ENCODE assay signal across 8 mouse cellular contexts in the genomic region with DNA sequence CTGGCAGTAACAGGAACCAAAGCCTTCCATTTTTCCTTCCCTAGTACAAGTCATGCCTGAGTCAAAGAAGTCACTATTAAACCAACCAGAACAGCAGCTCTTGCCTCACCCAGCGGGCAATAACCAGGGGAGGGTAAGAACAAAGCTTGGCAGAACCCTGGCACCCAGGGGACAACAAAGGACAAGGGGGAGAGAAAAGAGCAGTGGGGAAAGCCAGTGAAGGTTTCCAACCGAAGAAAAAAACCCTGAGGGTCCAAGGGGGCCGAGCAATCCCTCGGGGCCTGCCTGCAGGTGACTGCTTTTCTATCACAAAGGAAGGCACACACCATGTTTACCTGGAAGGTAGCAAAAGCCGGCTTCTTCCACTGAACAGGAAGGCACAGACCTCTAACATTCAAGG. TPM values are rescaled to one million over a fixed set of nuclear protein-coding genes. Genes with fewer than 3 reads are reported as not detected.
A peak's percentile ranks its signal among the peaks of the same experiment; 100 is the strongest.
DNase-seq lines count a peak whose midpoint lies in the region; ATAC-seq and TF ChIP-seq lines count a peak whose summit lies in the region.

No protein-coding gene starts in this region.

- intact Hi-C loops in gastrocnemius, postnatal 36 days (cut with DNase I) = no loop called here

- TF ChIP-seq CTCF in layer of hippocampus, adult 2 months (conservative IDR thresholded peaks at IDR 0.05) = no peak
- no peak for TF ChIP-seq CTCF in intestine, postnatal 0 days (IDR thresholded peaks at IDR 0.05; ENCODE audit: low read depth)

- ATAC-seq in forebrain, embryonic 11.5 days (replicated peaks; ENCODE audit: low FRiP score) = no peak
- no peak for ATAC-seq in intestine, postnatal 0 days
- no peak for ATAC-seq in midbrain, embryonic 16.5 days
- ATAC-seq in activated CD4-positive, CD25-positive, alpha-beta regulatory T cell, adult 4 months = no peak

- peak overlapping the region; percentile 17; the same call in 1 of the 2 replicates for H3K9ac ChIP-seq in forebrain, embryonic 11.5 days (ENCODE audit: low read length)
- H3K9ac ChIP-seq in intestine, postnatal 0 days (ENCODE audit: low read depth, low read length) = peak overlapping the region; percentile 93
- H3K9ac ChIP-seq in midbrain, embryonic 16.5 days (ENCODE audit: low read depth, low read length) = peak overlapping the region; percentile 90

- peak overlapping the region; percentile 99; the same call in 1 of the 2 replicates for H3K4me2 ChIP-seq in forebrain, embryonic 11.5 days (ENCODE audit: low read depth, low read length, severe bottlenecking)
- peak overlapping the region; percentile 94 for H3K4me2 ChIP-seq in intestine, postnatal 0 days (replicated peaks; ENCODE audit: low read depth)
- peak overlapping the region; percentile 96 for H3K4me2 ChIP-seq in midbrain, embryonic 16.5 days (ENCODE audit: low read length)

- peaks cover 8% of the 10 kb centered on the region for H3K4me1 ChIP-seq in forebrain, embryonic 11.5 days (replicated peaks; ENCODE audit: control insufficient read depth, insufficient read depth, low read length)
- H3K4me1 ChIP-seq in intestine, postnatal 0 days (replicated peaks; ENCODE audit: control insufficient read depth, insufficient read depth, low read length) = 0 out of 2 replicates have a peak, but pooled peaks cover 4% of the 10 kb centered on the region
- H3K4me1 ChIP-seq in midbrain, embryonic 16.5 days (ENCODE audit: control insufficient read depth, insufficient read depth, low read length) = peaks cover 13% of the 10 kb centered on the region

- no peaks in the 10 kb centered on the region for H3K36me3 ChIP-seq in forebrain, embryonic 11.5 days (ENCODE audit: control insufficient read depth, insufficient read depth, low read length)
- no peaks in the 10 kb centered on the region for H3K36me3 ChIP-seq in intestine, postnatal 0 days (ENCODE audit: control insufficient read depth, insufficient read depth)
- H3K36me3 ChIP-seq in midbrain, embryonic 16.5 days (ENCODE audit: control insufficient read depth, insufficient read depth, low read length) = no peaks in the 10 kb centered on the region

- peak overlapping the region; percentile 91 for H3K4me3 ChIP-seq in layer of hippocampus, adult 2 months
- peak overlapping the region; percentile 77; the same call in 1 of the 2 replicates for H3K4me3 ChIP-seq in forebrain, embryonic 11.5 days (ENCODE audit: low read depth, low read length)
- peak overlapping the region; percentile 82 for H3K4me3 ChIP-seq in intestine, postnatal 0 days (ENCODE audit: low read depth, low read length)
- H3K4me3 ChIP-seq in midbrain, embryonic 16.5 days (ENCODE audit: low read depth, low read length) = peak overlapping the region; percentile 89

- no peaks in the 10 kb centered on the region for H3K9me3 ChIP-seq in forebrain, embryonic 11.5 days (ENCODE audit: control insufficient read depth, low read length)
- no peaks in the 10 kb centered on the region for H3K9me3 ChIP-seq in intestine, postnatal 0 days (ENCODE audit: control insufficient read depth)
- H3K9me3 ChIP-seq in midbrain, embryonic 16.5 days (replicated peaks; ENCODE audit: control insufficient read depth, low read length, poor library complexity, severe bottlenecking) = no peaks in the 10 kb centered on the region

- peak overlapping the region; percentile 84; the same call in 1 of the 2 replicates for H3K27ac ChIP-seq in layer of hippocampus, adult 2 months
- no peak overlapping the region for H3K27ac ChIP-seq in forebrain, embryonic 11.5 days (ENCODE audit: low read depth, low read length)
- peak overlapping the region; percentile 74 for H3K27ac ChIP-seq in intestine, postnatal 0 days (ENCODE audit: low read depth, low read length)
- H3K27ac ChIP-seq in midbrain, embryonic 16.5 days (ENCODE audit: low read length) = no peak overlapping the region

- DNase-seq in layer of hippocampus, adult 2 months (ENCODE audit: low spot score in 2 of 2) = no peak
- DNase-seq in layer of hippocampus, postnatal 10 days (ENCODE audit: low spot score in 2 of 2) = no peak
- no peak for DNase-seq in forebrain, embryonic 11.5 days (ENCODE audit: low spot score)
- DNase-seq in gastrocnemius, postnatal 36 days = no peak
- no peak for DNase-seq in cerebellum, postnatal 4 days (ENCODE audit: low spot score in 2 of 2)

- no peaks in the 10 kb centered on the region for H3K27me3 ChIP-seq in forebrain, embryonic 11.5 days (ENCODE audit: control insufficient read depth, insufficient read depth, low read length)
- no peaks in the 10 kb centered on the region for H3K27me3 ChIP-seq in intestine, postnatal 0 days (replicated peaks; ENCODE audit: control insufficient read depth, insufficient read depth, low read length)
- H3K27me3 ChIP-seq in midbrain, embryonic 16.5 days (ENCODE audit: control insufficient read depth, insufficient read depth, low read depth, low read length) = no peaks in the 10 kb centered on the region

- WGBS in forebrain, embryonic 11.5 days = 55% methylated on average over 5 of the region's 5 CpGs
- 35% methylated on average over 5 of the region's 5 CpGs for WGBS in intestine, postnatal 0 days
- WGBS in midbrain, embryonic 16.5 days = 54% methylated on average over 5 of the region's 5 CpGs

RNA-seq across cellular contexts. Expression of gene Cyth1, which starts 1.7 kb away (rescaled TPM):
- 100 to 1,000 TPM; 101 to 108 TPM for total RNA-seq in layer of hippocampus, adult 2 months (2021)
- total RNA-seq in layer of hippocampus, postnatal 10 days (2021) = 10 to 100 TPM; 59.3 to 63.5 TPM
- polyA plus RNA-seq in forebrain, embryonic 11.5 days (2014; fragmentation: Nextera tagmentation; extraction: Ambion mirVana) = 11.5 and 12.1 TPM in 2 replicates
- 9.5 and 10.9 TPM in 2 replicates for polyA plus RNA-seq in intestine, postnatal 0 days (2015; fragmentation: Nextera tagmentation; extraction: Ambion mirVana)
- polyA plus RNA-seq in midbrain, embryonic 16.5 days (2015; fragmentation: Nextera tagmentation; extraction: Ambion mirVana) = 25.1 and 26.7 TPM in 2 replicates
- polyA plus RNA-seq in activated CD4-positive, CD25-positive, alpha-beta regulatory T cell, adult 4 months (2017; shearing (Covaris generic)) = 10 to 100 TPM; 50.1 to 73.2 TPM
- 10 to 100 TPM; 33.5 to 34.7 TPM for total RNA-seq in gastrocnemius, postnatal 36 days (2021)

RNA-seq across cellular contexts. Expression of gene Usp36, which starts 43.3 kb away (rescaled TPM):
- 10 to 100 TPM; 26.5 to 28.5 TPM for total RNA-seq in layer of hippocampus, adult 2 months (2021)
- 10 to 100 TPM; 23.2 to 26.7 TPM for total RNA-seq in layer of hippocampus, postnatal 10 days (2021)
- 16.7 and 17.3 TPM in 2 replicates for polyA plus RNA-seq in forebrain, embryonic 11.5 days (2014; fragmentation: Nextera tagmentation; extraction: Ambion mirVana)
- 6.0 and 6.1 TPM in 2 replicates for polyA plus RNA-seq in intestine, postnatal 0 days (2015; fragmentation: Nextera tagmentation; extraction: Ambion mirVana)
- polyA plus RNA-seq in midbrain, embryonic 16.5 days (2015; fragmentation: Nextera tagmentation; extraction: Ambion mirVana) = 17.7 and 18.8 TPM in 2 replicates
- polyA plus RNA-seq in activated CD4-positive, CD25-positive, alpha-beta regulatory T cell, adult 4 months (2017; shearing (Covaris generic)) = 10 to 100 TPM; 15.6 to 15.8 TPM
- total RNA-seq in gastrocnemius, postnatal 36 days (2021) = 10 to 100 TPM; 11.1 to 14.7 TPM

Comparison
In these comparisons a context has a peak if more than half of its experiments do, and no peak if none do; other contexts are left out.
1. H3K27ac ChIP-seq: peak in layer of hippocampus, adult 2 months (single experiment) and intestine, postnatal 0 days (single experiment); none in forebrain, embryonic 11.5 days (single experiment) and midbrain, embryonic 16.5 days (single experiment).
2. H3K9ac ChIP-seq: peak in every context shown above with its lines; median percentile 93 in intestine, postnatal 0 days; 90 in midbrain, embryonic 16.5 days; 17 in forebrain, embryonic 11.5 days.
3. Peak in every context shown above with its lines, with median percentiles within 50 percentile points of each other: H3K4me3 ChIP-seq and H3K4me2 ChIP-seq.